Mouse (Mus musculus): ENCODE results near the gene Tasp1.
"Not testable (repeated sequence)": the region's sequence is repeated elsewhere in the genome, so short reads cannot be mapped to it uniquely, and the experiment has no call there.

Tasp1 gene

DNA sequence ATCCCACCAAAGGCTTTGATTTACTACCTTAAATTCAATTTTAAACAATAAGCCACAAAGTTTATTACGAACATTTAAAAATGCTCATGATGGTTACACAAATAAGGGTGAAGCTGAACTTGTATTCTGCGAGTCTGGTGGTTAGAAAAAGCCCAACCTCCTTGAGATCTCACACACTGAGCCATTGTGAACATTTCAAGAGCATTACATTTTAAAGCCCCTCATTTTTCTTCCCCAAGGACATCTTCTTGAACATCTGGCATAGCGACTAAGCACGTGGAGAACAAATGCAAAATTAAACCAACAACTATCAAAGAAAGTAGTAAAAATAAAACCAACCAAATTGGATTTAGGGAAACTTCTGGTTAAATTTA lies 182.4 kb downstream of the Tasp1 start:
- no peak for DNase-seq (ENCODE audit: low spot score in 2 of 2)

DNA sequence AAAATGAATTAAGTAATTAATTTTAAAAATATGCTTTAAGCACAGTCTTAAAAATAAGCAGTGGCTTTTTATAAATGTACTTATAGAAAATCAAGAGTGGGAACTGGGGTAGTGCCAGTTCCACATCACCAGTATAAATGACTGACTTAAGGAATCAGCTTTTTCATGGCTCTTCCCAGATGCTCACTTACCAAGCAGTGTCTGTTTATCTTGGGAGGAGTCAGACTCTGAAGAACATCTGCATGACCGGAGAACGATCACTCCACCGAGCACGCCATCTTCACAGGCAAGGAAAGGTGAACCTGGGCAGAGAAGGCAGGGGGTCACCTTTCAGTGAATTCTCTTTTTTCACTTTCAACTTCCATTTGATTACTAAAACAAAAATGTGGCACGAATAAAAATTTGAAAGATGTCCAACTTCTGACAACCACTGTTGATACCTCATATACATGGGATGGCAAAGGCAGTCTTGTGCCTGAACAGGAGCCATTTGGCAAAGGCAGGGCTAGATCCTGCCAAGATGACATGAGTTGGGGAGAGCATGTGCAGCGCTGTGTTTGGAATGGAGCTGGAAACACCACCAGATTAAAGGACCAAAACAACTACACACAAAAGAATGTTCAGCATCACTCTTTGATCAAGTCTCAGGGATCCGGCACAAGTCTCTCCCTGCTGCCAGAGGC lies 182.9 kb downstream of the Tasp1 start:
- DNase-seq (ENCODE audit: low spot score in 2 of 2): no peak

DNA sequence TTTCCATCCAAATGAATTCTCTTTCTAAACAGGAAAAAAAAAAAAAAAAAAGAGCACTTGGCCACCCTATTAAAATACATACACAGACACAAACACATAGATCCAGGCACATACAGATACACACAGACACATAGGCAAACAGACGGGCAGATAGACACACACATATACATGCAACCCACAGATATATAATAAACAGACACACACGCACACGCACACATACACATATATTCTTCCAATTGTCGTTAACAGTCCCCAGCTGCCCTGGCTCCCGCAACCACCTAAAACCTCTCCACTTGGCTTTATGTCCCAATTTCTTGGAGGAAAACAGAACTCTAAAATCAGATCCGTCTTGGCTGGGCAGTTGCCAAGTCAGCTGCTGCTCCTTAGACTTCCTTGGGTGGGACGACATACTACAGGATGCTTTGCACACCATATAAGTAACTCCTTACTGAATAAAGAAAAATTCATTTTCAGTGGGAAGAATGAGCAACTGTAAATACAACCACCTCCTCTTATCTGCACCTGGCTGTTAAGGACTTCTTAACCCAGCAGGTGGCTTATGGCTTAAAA lies 188.5 kb downstream of the Tasp1 start:
- DNase-seq (ENCODE audit: low spot score in 2 of 2): no peak

DNA sequence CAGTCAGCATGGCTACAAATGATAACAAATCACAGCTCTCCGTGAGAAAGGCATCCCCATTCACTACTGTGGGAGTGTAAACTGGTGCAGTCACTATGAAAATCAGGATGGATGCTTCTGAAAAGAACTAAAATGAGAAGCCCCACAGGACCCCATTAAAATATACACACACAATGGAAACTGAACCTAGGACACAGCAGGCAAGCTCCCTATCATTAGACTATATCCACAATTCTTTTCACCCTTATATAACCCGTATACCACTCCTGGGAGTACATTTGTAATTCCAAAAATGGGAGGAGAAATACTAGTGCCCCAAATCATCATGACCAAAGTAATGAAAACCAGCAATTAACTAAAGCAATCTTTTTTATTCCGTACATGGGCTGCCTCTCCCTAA lies 190.7 kb downstream of the Tasp1 start:
- DNase-seq (ENCODE audit: low spot score in 2 of 2): no peak

GRCm38 (mm10) chr2:139874173-139874572 lies 192.4 kb downstream of the Tasp1 start:
- DNase-seq (ENCODE audit: low spot score in 2 of 2): no peak

DNA sequence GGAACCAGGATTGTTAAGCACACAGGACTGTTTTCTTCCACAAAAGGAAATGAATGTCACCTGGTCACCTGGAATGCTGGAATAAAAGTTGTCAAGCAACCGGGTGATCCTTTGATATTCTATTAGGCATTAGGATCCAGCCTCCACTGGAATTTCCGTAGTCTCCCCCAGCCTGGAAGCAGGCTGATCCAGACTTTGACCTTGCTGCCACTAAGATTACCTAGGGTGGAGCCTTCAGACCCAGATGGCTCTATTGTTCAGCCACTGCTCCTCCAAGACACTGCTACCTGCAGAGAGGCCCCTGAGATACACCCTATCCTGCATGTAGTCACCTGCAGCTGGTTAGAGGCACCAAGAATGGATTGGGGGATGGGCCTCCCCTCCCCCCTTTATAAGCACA lies 192.8 kb downstream of the Tasp1 start:
- no peak for DNase-seq (ENCODE audit: low spot score in 2 of 2)

DNA sequence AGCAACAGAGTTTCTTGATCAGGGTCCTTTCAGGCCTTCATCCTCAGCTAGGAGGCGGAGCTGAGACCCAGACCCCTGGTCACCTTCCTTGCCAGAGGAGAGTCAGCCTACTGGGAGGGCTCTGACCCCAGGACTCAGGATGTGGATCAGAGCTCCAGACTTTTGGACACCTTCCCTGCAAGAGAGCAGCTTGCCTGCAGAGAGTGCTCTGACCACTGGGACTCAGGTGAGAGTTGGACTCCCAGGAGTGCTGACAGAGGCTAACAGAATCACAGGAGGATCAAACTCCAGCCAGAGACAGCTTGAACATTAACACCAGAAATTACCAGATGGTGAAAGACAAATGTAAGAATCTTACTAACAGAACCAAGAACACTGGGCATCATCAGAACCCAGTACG lies 197.5 kb downstream of the Tasp1 start:
- not testable (repeated sequence) for DNase-seq (ENCODE audit: low spot score in 2 of 2)

GRCm38 (mm10) chr2:139863396-139863795 lies 203.2 kb downstream of the Tasp1 start:
- DNase-seq (ENCODE audit: low spot score in 2 of 2): not testable (repeated sequence)

DNA sequence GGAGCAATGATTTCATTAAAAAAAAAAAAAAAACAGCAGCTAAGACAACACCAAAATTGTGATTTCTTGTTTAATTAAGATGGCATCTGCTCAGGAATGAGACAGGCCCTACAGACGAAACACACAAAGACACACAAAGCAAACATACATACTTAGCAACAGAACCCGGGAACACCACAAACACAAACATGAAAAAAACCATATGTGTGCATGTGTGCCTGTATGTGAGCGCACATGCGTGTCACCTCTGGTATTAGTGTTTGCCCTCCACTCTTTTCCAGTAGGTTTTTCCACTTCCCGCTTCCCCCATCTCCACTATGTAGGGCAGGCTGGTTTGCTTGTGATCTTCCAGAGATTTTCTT lies 206.5 kb downstream of the Tasp1 start:
- no peak for DNase-seq (ENCODE audit: low spot score in 2 of 2)

DNA sequence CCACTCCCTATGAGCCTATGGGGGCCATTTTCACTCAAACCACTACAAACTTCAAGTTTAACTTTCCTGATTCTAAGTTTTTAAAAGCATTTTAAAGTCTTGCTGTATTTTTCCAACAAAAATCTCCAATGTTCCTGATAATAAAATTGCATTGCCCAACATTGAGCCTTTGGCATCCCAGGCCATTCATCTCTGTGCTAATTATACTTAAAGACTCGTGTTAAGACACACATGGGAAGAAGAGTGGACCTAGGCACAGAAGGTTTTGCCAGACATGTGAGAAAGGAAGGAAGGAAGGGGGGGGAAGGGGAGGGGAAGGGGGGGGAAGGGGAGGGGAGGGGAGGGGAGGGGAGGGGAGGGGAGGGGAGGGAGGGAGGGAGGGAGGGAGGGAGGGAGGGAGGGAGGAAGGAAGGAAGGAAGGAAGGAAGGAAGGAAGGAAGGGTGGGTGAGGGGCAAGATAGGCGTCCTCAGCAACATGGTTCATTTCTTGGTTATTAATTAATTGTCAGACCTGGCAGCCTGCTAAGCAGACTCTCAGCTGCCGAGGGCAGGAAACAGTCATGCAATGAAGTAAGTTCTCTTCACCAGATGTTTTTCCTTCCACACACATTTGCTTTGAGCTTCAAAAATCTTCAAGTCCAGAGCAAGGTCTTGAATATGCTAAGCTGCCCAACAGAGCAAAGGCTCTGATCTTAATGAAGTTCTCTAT lies 207.0 kb downstream of the Tasp1 start:
- no peak for DNase-seq (ENCODE audit: low spot score in 2 of 2)

- DNase-seq (ENCODE audit: low spot score in 2 of 2): no peak
These were observed 217.0 kb downstream of the Tasp1 start for GRCm38 (mm10) chr2:139849621-139850020.

- DNase-seq (ENCODE audit: low spot score in 2 of 2): no peak
These were observed 225.2 kb downstream of the Tasp1 start for GRCm38 (mm10) chr2:139841359-139841758.

GRCm38 (mm10) chr2:139840941-139841340 lies 225.7 kb downstream of the Tasp1 start:
- DNase-seq (ENCODE audit: low spot score in 2 of 2): no peak

DNA sequence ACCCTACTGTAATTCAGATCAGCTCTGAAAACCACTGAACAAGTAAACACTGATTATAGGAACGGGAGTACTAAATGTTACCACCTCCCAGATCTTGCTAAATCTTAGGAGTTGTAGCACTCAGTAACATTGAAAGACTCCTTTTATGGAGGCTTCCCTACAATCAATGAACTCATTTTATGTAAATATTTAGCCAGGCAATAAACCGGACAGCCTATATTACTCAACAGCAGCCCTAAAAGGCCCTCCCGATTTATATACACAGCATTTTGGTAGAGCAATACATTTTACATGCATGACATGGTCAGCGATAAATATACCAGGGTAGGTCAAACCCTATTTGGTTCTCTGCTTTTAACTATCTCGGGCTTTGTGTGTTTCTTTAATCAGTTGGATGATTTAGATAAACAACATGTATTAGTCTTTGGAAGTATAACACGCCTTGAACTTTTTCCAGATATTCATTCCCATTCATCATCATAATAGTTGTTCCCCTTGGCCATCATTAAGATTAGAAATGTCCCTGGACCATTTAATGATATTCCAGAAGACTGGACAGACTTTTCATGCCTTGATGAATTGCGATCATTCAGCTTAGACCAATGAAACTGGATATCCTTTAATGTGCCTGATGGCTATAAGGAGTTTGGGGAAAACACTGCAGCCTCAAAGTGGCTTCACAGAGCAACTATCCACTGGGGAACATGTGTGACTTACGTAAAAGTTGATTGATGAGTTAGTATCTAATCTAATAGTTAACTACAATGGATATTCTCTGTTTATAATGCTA lies 244.8 kb downstream of the Tasp1 start:
- DNase-seq (ENCODE audit: low spot score in 2 of 2): no peak

DNA sequence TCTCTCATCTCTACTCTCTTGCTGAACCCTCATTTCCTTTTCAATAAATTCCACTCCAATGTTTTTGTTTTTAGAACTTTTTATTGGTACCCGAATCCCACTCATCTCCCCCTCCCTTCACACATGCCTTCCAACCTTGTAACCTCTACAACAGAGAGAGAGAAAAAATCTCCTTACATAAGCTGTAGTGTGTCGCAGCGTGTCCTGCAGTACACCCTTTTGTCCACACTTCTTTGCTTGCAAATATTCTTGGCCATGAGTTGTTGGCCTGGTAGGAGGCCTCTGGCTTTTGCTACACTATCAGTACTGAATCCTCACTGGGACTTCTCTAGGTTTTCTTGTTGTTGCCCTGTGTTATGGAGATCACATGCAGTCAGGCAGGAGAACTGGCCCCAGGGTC lies 249.3 kb downstream of the Tasp1 start:
- DNase-seq (ENCODE audit: low spot score in 2 of 2): no peak

DNA sequence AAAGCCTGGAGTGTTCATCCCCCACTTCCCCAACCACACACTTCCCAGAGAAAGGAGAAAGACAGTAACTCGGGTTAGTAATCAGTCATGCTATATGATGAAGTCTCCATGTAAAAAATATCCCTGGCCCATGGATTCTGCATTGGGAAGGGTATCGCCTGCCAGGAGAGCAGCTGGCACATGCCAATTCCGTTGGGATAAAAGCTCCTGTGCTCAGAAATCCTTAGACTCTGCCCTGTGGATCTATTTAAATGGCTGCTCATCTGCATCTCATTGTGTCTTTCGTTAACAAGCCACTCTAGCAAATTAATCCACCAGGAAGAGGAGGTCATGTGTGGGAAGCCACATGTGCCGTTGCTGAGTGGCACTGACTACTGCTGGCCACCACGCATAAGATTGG lies 258.7 kb downstream of the Tasp1 start:
- DNase-seq (ENCODE audit: low spot score in 2 of 2): no peak

GRCm38 (mm10) chr2:139804041-139804440 lies 262.6 kb downstream of the Tasp1 start:
- DNase-seq (ENCODE audit: low spot score in 2 of 2): no peak

DNA sequence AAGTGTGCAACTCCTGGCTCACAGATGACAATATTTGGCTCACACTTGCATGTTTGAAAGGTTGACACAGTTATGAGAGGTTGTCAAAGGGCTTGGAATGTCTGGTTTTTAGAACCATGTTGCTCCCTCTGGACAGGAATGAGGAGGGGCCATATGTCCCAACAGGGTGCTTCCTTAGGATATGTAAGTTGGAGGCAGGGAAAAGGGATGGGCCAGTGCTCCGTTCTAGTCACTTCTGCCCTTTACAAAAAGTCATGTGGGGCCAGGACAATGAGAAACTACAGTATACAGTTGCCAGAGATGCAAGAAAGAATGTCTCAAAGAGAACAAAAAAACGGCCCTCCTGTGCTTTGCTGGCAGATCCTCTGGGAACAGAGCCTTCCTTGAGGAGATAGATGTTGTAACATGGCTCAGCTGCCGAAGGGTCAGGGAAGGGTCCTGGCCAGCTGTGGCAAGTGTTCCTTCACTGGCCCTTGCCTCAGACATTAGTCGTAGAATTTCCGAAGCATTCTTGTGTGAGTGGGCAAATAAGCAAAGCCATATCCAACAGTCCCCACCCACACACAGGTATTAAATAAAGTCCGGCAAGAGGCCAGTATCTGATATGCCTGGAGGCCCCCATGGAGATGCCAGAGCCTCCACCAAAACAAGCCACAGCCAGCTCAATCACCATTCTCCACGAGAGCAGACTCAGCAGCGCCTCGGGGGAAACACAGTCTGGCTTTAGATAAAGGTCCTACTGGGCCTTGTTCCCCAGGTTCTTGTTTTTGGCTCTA lies 274.1 kb downstream of the Tasp1 start:
- peak; percentile 5 to 41 for DNase-seq (ENCODE audit: low spot score in 2 of 2)

- DNase-seq (ENCODE audit: low spot score in 2 of 2): no peak
These were observed 277.9 kb downstream of the Tasp1 start for GRCm38 (mm10) chr2:139788658-139789057.

- peak in 1 of 2 experiments; percentile 9 for DNase-seq (ENCODE audit: low spot score in 2 of 2)
These were observed 281.7 kb downstream of the Tasp1 start for GRCm38 (mm10) chr2:139784946-139785345.

DNA sequence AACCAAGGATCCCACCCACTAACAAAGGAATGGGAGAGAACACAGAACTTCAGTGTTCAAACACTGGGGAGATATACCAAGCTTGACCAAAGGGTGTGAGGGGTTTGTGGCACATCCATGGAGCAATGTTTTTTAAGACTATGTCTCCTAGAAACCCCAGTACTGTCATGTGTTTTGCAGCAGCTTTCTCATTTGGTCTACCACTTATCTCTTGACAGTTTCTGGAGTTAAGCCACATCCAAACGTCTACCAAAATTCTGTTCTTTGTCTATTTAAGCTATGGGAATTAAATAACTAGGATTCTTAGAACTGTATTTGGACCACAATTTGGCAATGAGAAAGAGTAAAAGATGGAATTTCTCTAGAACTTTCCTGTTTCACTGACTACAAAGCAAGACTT lies 282.1 kb downstream of the Tasp1 start:
- no peak for DNase-seq (ENCODE audit: low spot score in 2 of 2)
